Mouse (Mus musculus) splenic B cell, adult 2 months (primary cell): Measurements from ENCODE around the gene Ormdl3.

Experiments
- DNase-seq: peaks from one replicate; pipeline ENCODE4 v3.0.0-alpha.2; 2011; ENCODE audit warnings: low read depth, low spot score
- H3K27me3 ChIP-seq: 2 replicates; pipeline ENCODE4 v1.6.1; 2012; ENCODE audit warnings: mild to moderate bottlenecking, low read length, moderate library complexity, mixed read lengths; ENCODE audit not compliant: control insufficient read depth, poor library complexity, insufficient read depth, severe bottlenecking
- H3K36me3 ChIP-seq: 2 replicates; pipeline ENCODE4 v1.6.1; 2012; ENCODE audit warnings: mild to moderate bottlenecking, low read length, moderate library complexity, mixed read lengths; ENCODE audit not compliant: control insufficient read depth, poor library complexity, insufficient read depth, severe bottlenecking

Ormdl3 gene

DNA sequence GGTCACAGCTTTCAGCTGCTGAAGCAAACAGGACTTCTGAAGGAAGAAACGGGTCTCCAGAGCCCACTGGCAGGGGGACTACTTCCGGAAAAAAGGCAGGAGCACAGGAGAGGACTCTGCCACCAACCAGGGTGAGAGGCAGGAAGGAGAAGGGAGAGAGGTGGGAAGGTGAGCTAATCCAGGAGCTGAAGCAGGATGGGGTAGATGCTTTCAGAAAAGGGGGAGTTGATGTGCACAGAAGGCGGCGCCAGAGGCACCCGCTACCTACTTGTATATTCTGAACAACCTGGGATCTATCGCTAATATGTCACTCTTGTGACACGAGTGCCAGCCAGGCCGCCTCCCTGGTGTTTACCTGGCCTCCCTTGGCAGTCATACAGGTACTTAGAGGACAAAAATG is 10.8 kb upstream of the Ormdl3 start, which contains the start of gene Lrrc3c:
TSS of gene Lrrc3c (plus strand) at position 301 of the 400 bp plus-strand sequence.
- DNase-seq, result no peak
- Histone ChIP-seq H3K36me3 (no peaks in the 10 kb centered on the region), H3K27me3 (no peaks in the 10 kb centered on the region)

DNA sequence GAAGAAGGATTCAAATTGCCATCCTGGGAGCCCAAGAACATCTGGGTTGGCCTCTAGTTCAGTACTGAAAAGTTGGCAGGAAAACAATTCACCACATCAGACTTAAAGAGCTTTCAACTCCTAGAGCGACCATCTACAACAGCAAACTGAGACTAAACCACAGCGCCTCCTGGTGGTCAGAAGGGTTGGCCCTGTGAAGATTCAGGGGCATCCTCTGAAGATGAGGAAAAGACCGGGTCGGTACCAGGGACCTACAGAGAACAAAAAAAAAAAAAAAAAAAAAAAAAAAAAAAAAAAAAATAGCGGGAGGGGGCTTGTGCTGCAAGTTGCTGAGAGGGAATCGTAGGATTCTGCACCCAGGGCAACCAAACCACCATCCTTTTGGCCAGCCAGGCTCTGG is 10.2 kb upstream of the Ormdl3 start:
- peak; percentile 92 for DNase-seq
- no peaks in the 10 kb centered on the region for H3K36me3 ChIP-seq
- H3K27me3 ChIP-seq, result no peaks in the 10 kb centered on the region; the same call in 1 of the 2 replicates

DNA sequence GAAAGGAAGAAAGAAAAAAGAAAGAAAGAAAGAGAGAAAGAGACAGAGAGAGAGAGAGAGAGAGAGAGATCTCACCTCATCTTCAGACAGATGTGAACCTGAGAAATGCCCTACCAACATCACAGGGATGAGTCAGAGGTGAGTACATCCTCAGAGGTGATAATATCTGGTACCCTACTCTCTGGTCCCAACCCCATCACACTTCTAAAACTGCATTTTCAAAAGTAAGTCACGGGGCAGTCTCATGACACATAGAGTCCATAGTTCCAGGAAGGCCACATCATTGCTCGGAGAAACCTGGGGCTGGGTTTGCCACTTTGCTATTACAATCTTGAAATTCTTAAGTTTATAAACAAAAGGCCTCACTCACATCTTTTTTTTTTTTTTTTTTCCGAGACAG is 8.8 kb upstream of the Ormdl3 start:
- DNase-seq, result no peak
- Histone ChIP-seq H3K36me3 (no peaks in the 10 kb centered on the region), H3K27me3 (no peaks in the 10 kb centered on the region; the same call in 1 of the 2 replicates)

DNA sequence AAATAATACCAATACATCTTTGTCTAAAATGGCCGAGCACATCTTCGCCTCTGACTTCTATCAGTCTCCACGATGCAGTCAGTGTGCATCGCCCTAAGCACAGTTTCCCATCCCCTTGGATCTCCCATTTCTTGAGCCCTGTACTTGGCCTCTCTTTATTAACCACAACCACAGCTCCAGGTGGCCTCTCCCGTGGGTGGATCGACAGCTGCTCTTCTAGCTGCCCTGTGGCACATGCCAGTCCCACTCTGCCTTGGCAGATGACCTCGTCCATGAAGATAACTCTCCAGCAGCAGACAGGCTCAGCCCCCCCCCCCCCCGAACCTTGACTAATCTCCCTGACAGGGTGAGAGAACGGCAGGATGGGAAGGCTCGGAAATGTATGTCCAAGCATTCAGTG is 8.3 kb upstream of the Ormdl3 start:
- Histone ChIP-seq H3K27me3 (no peaks in the 10 kb centered on the region; the same call in 1 of the 2 replicates), H3K36me3 (no peaks in the 10 kb centered on the region)
- no peak for DNase-seq

DNA sequence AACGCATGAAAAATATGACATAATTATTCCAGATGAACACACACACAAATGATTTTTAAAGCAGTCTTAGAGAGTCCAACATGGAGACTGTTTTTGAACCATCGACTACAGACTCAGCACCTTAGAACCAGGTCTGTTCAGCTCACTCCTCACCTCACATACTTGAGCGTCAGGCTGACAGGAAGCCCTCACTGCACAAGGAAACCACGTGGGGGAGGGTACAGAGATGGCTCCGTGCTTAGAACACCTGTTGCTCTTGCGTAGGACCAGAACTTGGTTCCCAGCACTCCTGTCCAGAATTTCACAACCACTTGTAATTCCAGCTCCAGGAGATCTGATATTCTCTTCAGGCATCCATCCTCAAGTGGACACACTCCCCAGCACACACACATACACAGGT is 7.9 kb upstream of the Ormdl3 start:
- no peaks in the 10 kb centered on the region for H3K36me3 ChIP-seq
- no peaks in the 10 kb centered on the region; the same call in 1 of the 2 replicates for H3K27me3 ChIP-seq
- DNase-seq, result no peak

DNA sequence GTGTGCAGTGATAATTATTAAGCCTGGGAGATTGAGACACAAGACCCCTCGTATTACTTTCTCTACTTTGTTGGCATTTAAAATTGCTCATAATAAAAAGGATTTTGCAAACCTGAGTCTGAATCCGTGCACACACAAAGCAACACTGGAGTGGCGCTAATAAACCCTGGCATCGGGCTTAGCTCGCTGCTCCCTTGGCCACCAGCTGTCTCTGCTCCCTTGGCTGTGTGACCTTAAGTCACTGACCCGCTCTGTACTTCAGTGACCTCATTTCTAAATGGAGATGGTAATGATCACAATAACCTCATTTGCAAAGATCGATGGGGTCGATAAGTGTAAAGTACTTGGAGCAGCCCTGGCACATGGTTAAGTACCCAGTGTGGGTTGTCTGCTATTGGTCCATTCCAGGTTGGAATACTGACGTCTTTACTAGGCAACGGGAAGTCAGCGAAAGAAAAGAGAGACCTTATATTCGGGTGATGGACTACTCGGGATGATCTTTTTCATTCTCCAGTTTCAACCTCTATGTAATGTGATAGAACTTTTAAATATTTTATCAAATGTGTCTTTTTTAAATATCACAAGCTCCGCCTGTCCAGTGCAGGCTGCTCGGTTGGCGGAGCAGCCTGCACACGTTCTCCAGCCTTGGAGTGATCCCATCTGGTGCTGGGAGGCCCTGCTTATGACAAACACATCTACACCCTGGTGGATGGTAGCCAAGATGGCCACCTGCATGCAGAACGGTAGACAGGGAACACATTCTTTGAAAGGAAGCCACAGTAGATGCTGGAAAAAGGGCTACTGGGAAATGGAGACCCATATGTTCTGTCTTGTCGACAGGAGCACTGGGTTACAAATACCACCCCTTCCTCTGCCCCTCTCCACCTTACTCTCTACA is 3.6 kb upstream of the Ormdl3 start:
- H3K36me3 ChIP-seq, result no peaks in the 10 kb centered on the region
- DNase-seq, result no peak
- no peaks in the 10 kb centered on the region; the same call in 1 of the 2 replicates for H3K27me3 ChIP-seq

DNA sequence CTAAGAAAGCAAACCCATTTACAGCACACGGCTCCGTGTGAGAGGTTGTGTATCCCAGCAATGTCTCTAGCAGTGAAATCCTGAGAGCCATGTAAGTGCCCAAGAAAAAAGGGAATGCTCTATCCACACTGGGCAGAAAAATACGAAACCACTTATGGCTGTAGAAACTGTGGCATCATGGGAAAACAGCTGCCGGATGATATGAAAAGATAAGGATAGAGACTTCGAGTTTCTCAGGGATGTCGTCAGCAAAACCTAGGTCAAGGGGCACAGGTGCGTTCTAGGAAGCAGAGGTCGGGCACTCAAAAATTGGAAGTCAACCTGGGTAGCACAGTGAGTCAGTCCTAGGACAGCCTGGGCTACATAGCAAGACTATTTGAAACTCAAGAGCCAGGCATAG is 2.1 kb upstream of the Ormdl3 start:
- no peaks in the 10 kb centered on the region; the same call in 1 of the 2 replicates for H3K27me3 ChIP-seq
- DNase-seq, result no peak
- no peaks in the 10 kb centered on the region for H3K36me3 ChIP-seq

DNA sequence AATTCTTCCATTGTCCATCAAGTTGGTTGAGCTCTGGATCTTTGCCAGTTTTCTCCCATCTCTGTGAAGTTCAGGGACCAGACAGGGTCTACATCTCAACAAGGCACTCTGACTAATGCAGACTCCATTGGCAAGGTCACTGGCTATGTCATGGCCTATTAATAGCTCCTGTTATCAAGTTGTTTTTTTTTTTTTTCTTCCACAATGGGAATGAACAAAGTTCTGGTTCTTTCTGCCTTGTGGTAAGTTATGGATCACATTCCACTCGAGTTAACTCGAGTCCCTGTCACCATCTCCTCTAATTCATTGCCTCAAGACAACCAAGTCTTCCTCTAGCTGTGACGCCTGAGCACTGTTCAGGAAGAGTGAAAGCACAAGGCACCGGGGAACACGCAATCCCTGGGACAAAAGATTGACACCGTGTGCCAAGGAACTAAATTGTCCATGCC is 1.7 kb upstream of the Ormdl3 start:
- no peak for DNase-seq
- no peaks in the 10 kb centered on the region; the same call in 1 of the 2 replicates for H3K27me3 ChIP-seq

DNA sequence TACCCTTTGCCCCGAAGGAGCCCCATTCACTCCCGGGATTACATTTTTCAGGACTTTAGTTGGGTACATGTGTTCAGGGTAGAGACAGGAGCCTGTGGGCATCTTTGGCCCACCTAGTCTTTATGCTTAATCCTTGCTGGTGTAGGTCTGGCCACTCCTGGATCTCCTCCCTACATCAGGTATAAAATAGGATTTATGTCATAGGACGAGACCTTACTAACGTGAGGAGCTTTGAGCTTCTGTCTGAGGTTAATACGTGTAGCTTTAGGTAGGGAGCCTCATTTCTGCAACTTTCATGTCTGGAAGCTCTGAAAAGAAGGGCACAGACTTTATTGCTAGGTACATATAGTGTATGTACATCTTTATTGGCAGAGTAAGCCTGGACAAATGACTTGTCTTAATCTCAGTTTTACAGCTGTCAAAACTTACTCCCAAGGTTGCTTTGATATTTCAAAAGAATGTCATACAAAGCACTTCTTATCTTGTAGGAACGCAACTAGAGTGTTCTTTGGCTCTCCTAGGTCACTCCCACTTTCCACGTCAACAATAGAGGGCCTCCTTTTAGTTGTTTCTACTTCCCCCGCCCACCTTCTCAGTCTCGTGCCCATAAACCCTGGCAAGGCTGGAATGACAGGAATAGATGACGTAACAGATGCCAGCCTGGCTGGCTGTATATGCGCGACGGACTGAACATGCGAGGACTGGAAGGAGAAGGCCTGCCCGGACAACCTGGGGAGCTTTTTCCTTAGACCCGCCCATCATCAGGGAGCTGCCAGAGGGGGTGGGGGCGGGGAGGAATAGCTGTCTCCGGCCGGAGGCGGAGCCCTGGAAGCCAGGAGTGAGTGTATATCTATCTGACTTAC is 747 bp upstream of the Ormdl3 start:
- Histone ChIP-seq H3K27me3 (no peaks in the 10 kb centered on the region; the same call in 1 of the 2 replicates), H3K36me3 (no peaks in the 10 kb centered on the region; the same call in 1 of the 2 replicates)
- peak; percentile 56 for DNase-seq

More for the DNA sequence above, 1.7 kb upstream of the Ormdl3 start:
- no peaks in the 10 kb centered on the region for H3K36me3 ChIP-seq

DNA sequence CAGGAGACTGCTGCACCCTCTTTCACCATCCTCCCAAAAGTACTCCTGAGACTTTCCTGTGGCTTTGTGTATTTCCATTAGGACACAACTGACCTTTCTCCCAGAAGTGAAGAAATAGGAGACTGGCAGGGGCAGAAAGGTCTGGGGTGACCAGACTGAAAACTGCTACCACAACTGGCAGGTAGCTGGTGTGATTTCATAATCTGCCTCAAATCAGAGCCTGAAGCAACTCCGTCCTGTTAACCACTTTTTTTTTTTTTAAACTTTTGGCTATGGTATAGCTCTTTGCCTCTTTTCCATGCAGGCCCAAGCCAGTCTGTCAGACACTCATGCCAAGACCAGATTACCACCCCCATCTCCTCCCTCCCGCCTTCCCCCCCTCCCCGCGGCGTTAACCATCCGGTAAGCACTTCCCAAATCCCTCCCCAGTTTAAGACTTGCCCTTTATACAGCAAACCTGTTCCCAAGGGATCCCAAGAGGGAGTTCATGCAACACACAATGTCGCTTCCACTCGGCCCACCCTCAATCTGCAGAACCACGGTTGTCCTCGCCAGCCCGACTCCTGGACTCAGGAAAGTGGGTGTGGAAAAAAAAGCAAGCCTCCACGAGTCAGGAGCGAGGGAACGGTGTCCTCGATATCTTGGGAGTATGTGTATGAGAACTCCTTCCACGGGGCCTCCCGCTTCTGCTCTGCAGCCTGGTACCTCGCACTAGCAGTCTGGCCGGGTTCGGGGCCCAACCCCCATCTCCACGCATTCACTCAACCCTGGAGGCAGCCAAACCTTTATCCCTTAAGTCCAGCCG is 879 bp downstream of the Ormdl3 start:
- no peaks in the 10 kb centered on the region for H3K27me3 ChIP-seq
- no peak for DNase-seq
- no peaks in the 10 kb centered on the region; the same call in 1 of the 2 replicates for H3K36me3 ChIP-seq

DNA sequence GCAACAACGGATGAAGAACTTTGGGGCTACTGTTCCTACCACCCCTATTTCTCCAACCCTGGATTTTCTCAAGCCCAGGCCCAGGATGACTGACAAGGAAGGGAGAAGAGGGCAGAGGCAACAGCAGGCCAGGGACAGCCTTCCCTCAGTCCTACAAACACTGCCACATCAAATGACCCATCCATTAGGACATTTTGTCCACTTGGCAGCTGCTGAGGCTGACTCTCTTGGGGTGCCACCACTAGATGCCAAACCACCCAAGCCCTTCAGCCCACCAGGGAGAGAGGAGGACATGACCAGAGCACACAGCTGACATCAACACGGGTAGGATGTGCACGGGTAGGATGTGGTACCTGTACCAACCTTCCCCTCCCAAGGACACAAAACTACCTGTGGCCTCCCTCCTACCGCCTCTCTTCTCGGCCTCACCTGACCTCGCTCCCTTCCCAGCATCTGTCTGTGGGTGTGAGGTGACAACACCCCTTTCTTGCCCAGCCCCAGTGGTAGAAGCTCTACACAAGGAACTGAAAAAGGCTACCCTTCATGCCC is 2.5 kb downstream of the Ormdl3 start:
- H3K27me3 ChIP-seq, result no peaks in the 10 kb centered on the region
- no peaks in the 10 kb centered on the region; the same call in 1 of the 2 replicates for H3K36me3 ChIP-seq
- no peak for DNase-seq

DNA sequence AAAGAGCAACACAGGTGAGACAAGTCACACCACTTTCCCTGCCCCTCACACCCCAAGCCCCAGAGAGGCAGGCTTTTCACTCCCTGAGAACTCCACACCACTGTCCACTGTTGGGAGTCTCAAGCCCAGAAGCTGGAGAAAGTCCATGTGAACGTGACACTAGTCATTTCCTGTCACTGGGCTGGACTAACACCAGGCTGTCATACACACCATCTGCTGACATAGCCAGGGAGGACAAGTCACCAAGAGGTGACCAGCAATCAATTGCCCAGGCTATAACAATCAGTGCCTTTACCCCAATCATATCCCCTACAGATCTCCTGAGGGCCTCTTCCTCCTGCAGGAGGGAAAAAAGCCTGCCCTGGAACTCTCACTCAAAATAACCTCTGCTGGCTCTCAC is 3.0 kb downstream of the Ormdl3 start:
- no peaks in the 10 kb centered on the region; the same call in 1 of the 2 replicates for H3K36me3 ChIP-seq
- DNase-seq, result no peak
- H3K27me3 ChIP-seq, result no peaks in the 10 kb centered on the region

DNA sequence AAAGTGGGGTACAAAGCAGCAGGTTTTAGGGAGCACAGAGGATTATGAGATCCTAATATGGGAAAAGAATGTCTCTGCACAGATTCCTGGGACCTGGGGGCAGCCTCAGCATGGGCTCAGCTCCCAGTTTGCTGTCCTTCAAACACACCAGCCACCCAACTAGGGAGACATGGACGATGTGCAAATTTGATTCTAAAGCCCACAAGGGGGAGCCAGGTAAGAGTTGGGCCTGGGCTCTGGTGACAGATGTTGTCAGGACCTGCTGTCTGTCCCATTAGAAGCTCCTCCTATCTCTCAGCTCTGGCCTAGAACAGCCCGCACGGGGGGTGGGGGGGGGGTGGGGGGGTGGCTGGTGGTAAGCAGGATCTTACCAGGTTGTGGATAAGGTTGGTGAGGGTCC is 3.6 kb downstream of the Ormdl3 start:
- Histone ChIP-seq H3K27me3 (no peaks in the 10 kb centered on the region), H3K36me3 (no peaks in the 10 kb centered on the region; the same call in 1 of the 2 replicates)
- peak; percentile 42 for DNase-seq

DNA sequence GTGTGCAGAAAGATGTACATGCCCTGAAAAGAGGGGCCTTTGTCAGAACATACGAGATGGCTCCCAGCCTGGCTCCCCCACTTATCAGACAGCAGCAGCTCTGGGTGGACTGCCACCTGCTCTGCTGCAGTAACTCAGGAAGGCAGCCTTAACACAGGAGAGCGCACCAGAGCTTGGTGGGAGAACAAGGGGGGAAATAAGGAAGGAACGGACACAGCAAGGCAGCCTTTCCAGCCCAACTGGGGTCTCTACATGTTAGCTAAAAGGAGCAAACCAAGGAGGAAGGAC is 4.0 kb downstream of the Ormdl3 start:
- no peak for DNase-seq
- Histone ChIP-seq H3K36me3 (no peaks in the 10 kb centered on the region; the same call in 1 of the 2 replicates), H3K27me3 (no peaks in the 10 kb centered on the region)
